ENCODE assay signal across 16 mouse cellular contexts in genomic region chr7:116515514-116516135, GRCm38 (mm10). TPM values are rescaled to one million over a fixed set of nuclear protein-coding genes. Genes with fewer than 3 reads are reported as not detected.
DNase-seq lines count a peak whose midpoint lies in the region; ATAC-seq lines count a peak whose summit lies in the region.
"Had no signal": no experiment of that assay in that cellular context is flagged by ENCODE, and none has a peak within 500 bp of the region (broad histone marks: within the 10 kb centered on the region; RNA-seq: fewer than 3 reads in every experiment).

No protein-coding gene starts in this region.

- no peaks in the 10 kb centered on the region for H3K27me3 ChIP-seq in liver, embryonic 16.5 days (ENCODE audit: control insufficient read depth, insufficient read depth, low read depth, low read length)
- H3K27me3 ChIP-seq in liver, embryonic 11.5 days (replicated peaks; ENCODE audit: control insufficient read depth, insufficient read depth, low read length): no peaks in the 10 kb centered on the region
- H3K27me3 ChIP-seq in lung, embryonic 16.5 days (ENCODE audit: control insufficient read depth, insufficient read depth, low read depth, low read length): no peaks in the 10 kb centered on the region
- H3K27me3 ChIP-seq: heart, embryonic 15.5 days; midbrain, embryonic 15.5 days had no signal

- 62% methylated on average over 13 of the region's 13 CpGs for WGBS in liver, embryonic 16.5 days (ENCODE audit: insufficient replicate concordance)
- 77% methylated on average over 13 of the region's 13 CpGs for WGBS in liver, embryonic 11.5 days
- WGBS in lung, embryonic 16.5 days: 43% methylated on average over 13 of the region's 13 CpGs

- peak; percentile 34 for DNase-seq in gastrocnemius, postnatal 25 days
- no peak for DNase-seq in gastrocnemius, adult 8-10 months (ENCODE audit: low spot score in 2 of 2)
- DNase-seq in liver, embryonic 11.5 days (ENCODE audit: low spot score): no peak
- DNase-seq in skeletal muscle tissue, adult 2 months (ENCODE audit: low read depth, low spot score): peak; percentile 10
- DNase-seq in frontal cortex, postnatal 25 days (ENCODE audit: low spot score in 2 of 2): no peak
- DNase-seq: cerebellum, adult 9-10 months; kidney, adult 2 months; kidney, postnatal 36 days; right cerebral cortex, postnatal 4 days had no signal

- no peak overlapping the region for H3K27ac ChIP-seq in liver, embryonic 16.5 days (ENCODE audit: low read length)
- H3K27ac ChIP-seq in liver, embryonic 11.5 days (ENCODE audit: low read depth, low read length): no peak overlapping the region
- peak overlapping the region; percentile 41 for H3K27ac ChIP-seq in lung, embryonic 16.5 days (ENCODE audit: low read length)
- H3K27ac ChIP-seq: heart, embryonic 15.5 days; liver, embryonic 14.5 days; midbrain, embryonic 15.5 days had no signal

- H3K36me3 ChIP-seq in liver, embryonic 16.5 days (ENCODE audit: control insufficient read depth, insufficient read depth): no peaks in the 10 kb centered on the region
- no peaks in the 10 kb centered on the region for H3K36me3 ChIP-seq in liver, embryonic 11.5 days (ENCODE audit: control insufficient read depth, insufficient read depth, low read length)
- no peaks in the 10 kb centered on the region; the same call in 1 of the 2 replicates for H3K36me3 ChIP-seq in lung, embryonic 16.5 days (ENCODE audit: control insufficient read depth, insufficient read depth, low read length)
- H3K36me3 ChIP-seq: heart, embryonic 15.5 days; midbrain, embryonic 15.5 days had no signal

- H3K4me3 ChIP-seq in liver, embryonic 16.5 days (ENCODE audit: low read depth, low read length): no peak overlapping the region
- H3K4me3 ChIP-seq in liver, embryonic 11.5 days (ENCODE audit: low read depth, low read length): no peak overlapping the region
- no peak overlapping the region for H3K4me3 ChIP-seq in lung, embryonic 16.5 days (ENCODE audit: low read length)
- H3K4me3 ChIP-seq: heart, embryonic 15.5 days; midbrain, embryonic 15.5 days had no signal

- no peak overlapping the region for H3K4me2 ChIP-seq in liver, embryonic 16.5 days (ENCODE audit: low read depth, low read length)
- no peak overlapping the region for H3K4me2 ChIP-seq in liver, embryonic 11.5 days
- H3K4me2 ChIP-seq in lung, embryonic 16.5 days (ENCODE audit: low read depth, low read length): no peak overlapping the region
- H3K4me2 ChIP-seq: heart, embryonic 15.5 days; midbrain, embryonic 15.5 days had no signal

- no peaks in the 10 kb centered on the region for H3K9me3 ChIP-seq in liver, embryonic 16.5 days (replicated peaks; ENCODE audit: control insufficient read depth, low read length)
- no peaks in the 10 kb centered on the region for H3K9me3 ChIP-seq in liver, embryonic 11.5 days (ENCODE audit: control insufficient read depth, low read length)
- H3K9me3 ChIP-seq in lung, embryonic 16.5 days (ENCODE audit: control insufficient read depth, low read length): no peaks in the 10 kb centered on the region
- H3K9me3 ChIP-seq: heart, embryonic 15.5 days; midbrain, embryonic 15.5 days had no signal

- H3K4me1 ChIP-seq in liver, embryonic 16.5 days (ENCODE audit: control insufficient read depth, low read depth, low read length): no peaks in the 10 kb centered on the region
- no peaks in the 10 kb centered on the region for H3K4me1 ChIP-seq in liver, embryonic 11.5 days (replicated peaks; ENCODE audit: control insufficient read depth, insufficient read depth, low read length)
- peaks cover 14% of the 10 kb centered on the region for H3K4me1 ChIP-seq in lung, embryonic 16.5 days (replicated peaks; ENCODE audit: control insufficient read depth, insufficient read depth, low read length)

- ATAC-seq in liver, embryonic 16.5 days (ENCODE audit: low read depth): 0 out of 2 replicates have a peak, but pooled peaks have one; percentile 11
- ATAC-seq in liver, embryonic 11.5 days (replicated peaks; ENCODE audit: low FRiP score): no peak
- peak; percentile 52 for ATAC-seq in lung, embryonic 16.5 days (ENCODE audit: low read depth)
- no peak for ATAC-seq in CD4-positive, CD25-positive, alpha-beta regulatory T cell, adult 4 months
- ATAC-seq: forebrain, embryonic 14.5 days; midbrain, embryonic 15.5 days had no signal

- no peak overlapping the region for H3K9ac ChIP-seq in liver, embryonic 16.5 days (ENCODE audit: low read depth, low read length)
- H3K9ac ChIP-seq in liver, embryonic 11.5 days (ENCODE audit: low read depth, low read length): no peak overlapping the region
- H3K9ac ChIP-seq in lung, embryonic 16.5 days (ENCODE audit: low read length): 0 out of 2 replicates have a peak overlapping the region, but pooled peaks have one; percentile 15
- H3K9ac ChIP-seq: heart, embryonic 15.5 days; liver, embryonic 14.5 days; midbrain, embryonic 15.5 days had no signal

RNA-seq across cellular contexts. Expression of gene Nucb2, which starts 11.5 kb away (rescaled TPM):
- total RNA-seq in gastrocnemius, postnatal 25 days (2021): 1 to 10 TPM; 6.2 to 9.2 TPM
- total RNA-seq in gastrocnemius, adult 8-10 months (2022): 1 to 10 TPM; 1.3 to 5.3 (median 2.6) TPM
- polyA plus RNA-seq in liver, embryonic 16.5 days (2015; fragmentation: Nextera tagmentation; extraction: Ambion mirVana): 3.2 and 3.5 TPM in 2 replicates
- polyA plus RNA-seq in liver, embryonic 11.5 days (2014; fragmentation: Nextera tagmentation; extraction: Ambion mirVana): 8.1 and 8.3 TPM in 2 replicates
- polyA plus RNA-seq in lung, embryonic 16.5 days (2015; fragmentation: Nextera tagmentation; extraction: Ambion mirVana): 23.3 and 24.2 TPM in 2 replicates
- polyA plus RNA-seq in CD4-positive, CD25-positive, alpha-beta regulatory T cell, adult 4 months (2017; shearing (Covaris generic)): 10 to 100 TPM; 21.0 to 24.4 TPM

Comparison
In these comparisons a context has a peak if more than half of its experiments do, and no peak if none do; other contexts are left out.
1. DNase-seq: peak in gastrocnemius, postnatal 25 days (single experiment) and skeletal muscle tissue, adult 2 months (single experiment); none in gastrocnemius, adult 8-10 months (0 of 2), liver, embryonic 11.5 days (single experiment) and frontal cortex, postnatal 25 days (0 of 2).
2. ATAC-seq: peak in liver, embryonic 16.5 days (single experiment) and lung, embryonic 16.5 days (single experiment); none in liver, embryonic 11.5 days (single experiment) and CD4-positive, CD25-positive, alpha-beta regulatory T cell, adult 4 months (single experiment).